Mouse (Mus musculus): ENCODE results near the gene Ltc4s.

DNA sequence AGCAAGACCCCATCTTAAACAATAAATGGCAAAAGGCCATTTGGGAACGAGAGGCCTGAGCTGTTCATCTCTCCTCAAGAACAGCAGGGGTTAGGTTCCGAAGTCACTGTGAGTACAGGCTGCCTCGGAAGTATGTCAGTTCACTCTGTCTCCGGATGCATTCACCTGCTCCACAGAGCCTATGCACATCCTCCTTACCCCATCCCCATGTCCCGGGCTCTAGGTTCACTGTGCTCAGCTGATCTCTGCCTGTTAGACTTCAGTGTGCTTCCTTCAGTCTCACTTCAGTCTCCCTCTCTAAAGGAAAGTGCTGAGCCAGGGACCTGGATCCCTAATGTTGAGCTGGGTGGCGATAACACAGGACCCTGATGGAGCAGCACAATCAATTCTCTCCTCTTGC is 39.3 kb upstream of the Ltc4s start:
- TF ChIP-seq CTCF (IDR thresholded peaks at IDR 0.05; ENCODE audit: low read depth, low read length) (no peak), POLR2A (IDR thresholded peaks at IDR 0.05; ENCODE audit: extremely low read depth, insufficient read depth, low read length) (no peak)
